Mouse (Mus musculus) cerebellum, adult 18-20 months (tissue): ENCODE data around the gene Pycard.
A peak's percentile ranks its signal among the peaks of the same experiment; 100 is the strongest.
"Not testable (repeated sequence)": the region's sequence is repeated elsewhere in the genome, so short reads cannot be mapped to it uniquely, and the experiment has no call there.

Experiments
- DNase-seq, 2 experiments: peaks; one replicate each; pipeline ENCODE4 v3.0.0; 2021

Gene Pycard

DNA sequence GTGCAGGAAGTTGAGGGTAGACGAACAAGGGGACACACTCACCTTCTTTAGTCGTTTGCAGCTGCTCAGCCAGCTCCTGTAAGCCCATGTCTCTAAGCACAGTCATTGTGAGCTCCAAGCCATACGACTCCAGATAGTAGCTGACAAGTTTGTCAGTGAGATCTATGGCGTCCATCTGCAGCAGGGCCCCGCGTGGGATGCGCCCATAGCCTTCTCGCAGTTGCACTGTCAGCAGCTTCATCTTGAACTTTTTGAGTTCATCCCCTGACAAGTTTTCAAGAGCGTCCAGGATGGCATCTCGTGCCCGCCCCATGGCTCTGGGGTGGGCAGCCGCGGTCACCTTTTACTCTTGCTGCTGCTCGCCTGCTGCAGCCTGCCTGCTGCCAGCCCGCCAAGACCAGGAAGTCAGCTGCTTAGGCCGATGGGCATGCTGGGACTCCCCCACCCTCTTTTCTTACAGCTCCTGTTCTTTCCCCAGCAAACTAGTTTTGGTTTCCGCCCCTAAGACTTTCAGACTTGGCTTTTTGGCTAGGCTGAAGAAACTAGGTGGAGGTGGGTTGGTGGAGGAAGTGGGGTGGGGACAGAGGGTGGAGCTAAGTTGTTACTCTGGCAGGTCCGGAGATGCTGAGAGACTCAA lies at the start of gene Pycard:
Gene Pycard (minus strand): TSS at position 527 of the 637 bp plus-strand sequence.
- no peak for DNase-seq

DNA sequence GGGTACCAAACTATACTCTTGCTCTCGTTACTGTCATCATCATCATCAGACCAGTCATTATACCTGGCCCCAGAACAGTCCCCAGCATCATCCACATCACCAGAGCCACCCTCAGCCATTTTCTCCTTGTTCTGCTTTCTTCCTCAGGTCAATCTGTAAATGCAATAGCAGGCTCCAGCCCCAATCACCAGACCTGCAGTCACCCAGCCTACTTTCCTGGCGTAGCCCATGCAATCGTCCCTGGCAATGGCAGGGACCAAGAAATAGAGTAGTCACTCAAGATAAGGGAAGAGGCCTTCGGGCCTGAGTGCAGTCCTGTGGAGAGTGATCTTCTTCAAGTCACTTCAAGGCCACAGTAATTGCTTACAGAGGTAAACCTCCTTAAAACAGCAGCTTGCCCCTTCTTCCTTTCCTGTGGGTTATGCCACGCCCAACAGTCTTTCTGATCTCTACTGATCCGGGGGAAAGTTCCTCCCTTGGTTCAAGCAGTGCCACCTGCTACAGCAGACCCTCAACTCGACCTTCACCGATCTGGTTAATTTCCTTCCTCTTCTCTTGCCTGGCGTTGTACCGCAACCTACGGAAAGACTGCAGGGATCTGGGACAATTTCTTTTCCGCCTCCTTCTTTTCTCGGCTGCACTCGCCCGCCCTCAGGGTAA lies 48.6 kb upstream of the Pycard start:
- not testable (repeated sequence) for DNase-seq

GRCm38 (mm10) chr7:128033616-128034015 lies 39.9 kb upstream of the Pycard start:
- DNase-seq, result no peak

DNA sequence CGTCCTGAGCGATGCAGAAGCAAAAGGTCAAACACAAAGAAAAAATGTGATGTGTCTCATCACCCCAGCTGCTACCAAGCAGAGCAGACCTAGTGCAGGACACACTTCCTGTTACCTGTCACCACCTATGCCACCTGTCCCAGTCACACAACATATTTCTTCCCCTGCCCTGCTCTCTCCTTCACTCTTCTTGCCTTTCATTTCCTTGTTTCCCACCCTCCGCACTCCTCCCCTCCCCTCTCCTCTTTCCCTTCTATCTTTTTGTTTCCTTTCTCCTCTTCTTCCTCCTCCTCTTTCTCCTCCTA lies 39.3 kb upstream of the Pycard start:
- no peak for DNase-seq

DNA sequence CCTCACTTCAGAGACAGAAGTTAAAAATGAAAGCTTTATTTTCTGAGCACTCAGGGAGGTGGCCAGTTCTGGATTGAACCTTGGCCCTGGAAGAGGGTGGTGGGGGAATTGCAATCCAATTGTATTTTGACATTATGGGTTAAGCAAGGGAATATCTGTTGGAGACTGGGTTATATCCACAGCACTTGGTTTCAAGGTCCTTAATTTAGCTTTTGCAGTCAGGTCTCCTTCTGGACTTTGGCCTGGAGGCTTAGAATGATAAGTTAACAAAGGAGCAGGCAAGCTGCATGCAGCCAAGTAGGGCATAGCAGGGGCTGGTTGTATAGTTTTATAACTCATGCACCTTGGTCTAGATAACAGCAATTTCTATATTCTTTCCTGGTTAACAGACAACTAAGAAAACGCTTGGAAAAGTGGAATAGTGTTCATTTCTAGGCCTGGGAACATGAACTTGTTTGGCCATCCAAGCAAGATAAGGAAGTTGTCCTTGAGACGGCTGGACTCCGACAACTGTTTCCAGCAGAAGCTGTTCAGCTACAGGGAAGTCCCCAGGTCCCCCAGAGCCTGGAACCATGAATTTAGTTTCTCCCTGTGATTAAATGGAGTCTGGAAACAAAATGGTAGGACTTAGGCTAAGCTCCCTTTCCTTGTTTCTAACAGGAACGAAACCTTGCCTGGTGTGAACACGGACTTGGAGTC lies 38.8 kb upstream of the Pycard start:
- no peak for DNase-seq

DNA sequence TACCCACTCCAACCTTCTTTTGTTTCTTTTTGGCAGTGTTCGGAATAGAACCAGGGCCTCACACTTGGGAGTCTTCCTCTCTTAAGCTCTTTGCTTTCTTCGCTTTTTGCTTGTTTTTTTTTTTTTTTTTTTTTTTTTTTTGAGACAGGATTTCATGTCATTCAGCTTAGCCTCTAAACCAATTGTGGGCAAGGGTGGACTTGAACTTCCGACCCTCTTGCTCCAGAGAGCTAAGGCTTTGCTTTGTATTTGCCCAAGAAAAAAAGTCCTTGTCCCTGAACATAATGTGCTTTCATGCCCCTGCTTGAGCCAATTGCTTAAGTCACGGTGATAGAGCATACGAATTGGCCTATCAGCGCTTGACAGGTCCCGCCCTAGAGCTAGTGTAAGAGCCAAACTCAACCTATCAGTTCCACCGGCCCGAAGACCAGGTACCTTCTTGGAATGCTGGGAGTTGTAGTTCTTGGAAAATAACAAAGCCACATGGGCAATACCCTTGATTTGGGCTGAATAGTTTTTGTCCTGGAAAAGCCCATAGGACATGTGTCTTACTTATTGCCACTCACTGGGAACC lies 37.8 kb upstream of the Pycard start:
- DNase-seq, result no peak

DNA sequence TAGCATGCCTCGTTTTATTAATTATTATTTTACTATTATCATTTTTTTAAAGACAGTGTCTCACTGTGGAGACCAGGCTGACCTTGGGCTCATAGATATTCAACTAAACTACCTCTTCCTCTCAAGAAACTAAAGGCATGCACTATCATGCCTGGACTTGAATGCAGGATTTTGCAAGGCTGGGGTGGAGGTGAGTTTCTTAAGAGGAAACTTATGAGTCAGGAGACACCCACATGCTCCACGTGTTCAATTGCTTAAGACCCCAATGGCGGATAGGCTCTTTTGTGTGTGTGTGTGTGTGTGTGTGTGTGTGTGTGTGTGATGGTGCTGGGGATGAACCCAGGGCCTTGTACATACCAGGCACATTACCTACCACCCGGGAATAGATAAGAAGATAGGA lies 31.7 kb upstream of the Pycard start:
- no peak for DNase-seq

- DNase-seq, result no peak
These were observed 31.3 kb upstream of the Pycard start for GRCm38 (mm10) chr7:128024932-128025331.

DNA sequence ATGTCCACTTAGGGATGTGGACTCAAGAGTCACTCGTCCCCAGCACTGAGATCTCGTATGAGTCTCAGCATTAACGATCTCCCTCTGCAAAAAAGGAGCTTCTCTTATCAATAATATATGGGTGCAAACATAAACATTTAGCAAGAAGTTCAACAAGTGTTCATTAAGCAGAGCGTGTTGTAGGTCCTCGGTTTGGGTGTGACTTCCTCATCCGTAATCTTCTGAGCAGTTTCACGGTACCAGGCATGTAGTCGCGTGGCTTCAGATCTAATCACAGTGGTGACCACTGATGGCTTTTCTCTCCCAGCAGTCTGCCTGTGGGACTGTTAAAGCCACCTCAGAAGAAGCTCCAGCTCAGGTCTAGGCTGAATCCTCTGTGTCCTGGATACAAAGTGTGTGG lies 30.7 kb upstream of the Pycard start:
- no peak for DNase-seq

DNA sequence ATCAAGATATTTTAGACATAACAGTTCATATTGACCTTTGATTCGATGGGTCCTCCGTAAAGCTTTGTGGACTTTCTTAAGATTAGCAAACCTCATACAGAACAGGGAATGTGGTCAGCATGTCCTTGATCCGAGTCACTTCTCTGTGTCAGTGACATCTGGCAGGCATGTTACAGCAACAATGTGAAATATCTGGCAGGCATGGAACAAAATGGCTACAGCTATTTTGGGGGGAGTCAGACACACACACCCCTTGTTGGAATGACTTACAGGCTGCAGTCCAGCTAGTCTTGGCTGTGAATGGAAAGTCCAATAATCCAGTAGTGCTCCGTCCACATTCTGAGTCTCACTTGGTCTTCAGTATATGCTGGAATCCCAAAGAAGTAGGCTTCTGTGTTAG lies 29.9 kb upstream of the Pycard start:
- no peak for DNase-seq

DNA sequence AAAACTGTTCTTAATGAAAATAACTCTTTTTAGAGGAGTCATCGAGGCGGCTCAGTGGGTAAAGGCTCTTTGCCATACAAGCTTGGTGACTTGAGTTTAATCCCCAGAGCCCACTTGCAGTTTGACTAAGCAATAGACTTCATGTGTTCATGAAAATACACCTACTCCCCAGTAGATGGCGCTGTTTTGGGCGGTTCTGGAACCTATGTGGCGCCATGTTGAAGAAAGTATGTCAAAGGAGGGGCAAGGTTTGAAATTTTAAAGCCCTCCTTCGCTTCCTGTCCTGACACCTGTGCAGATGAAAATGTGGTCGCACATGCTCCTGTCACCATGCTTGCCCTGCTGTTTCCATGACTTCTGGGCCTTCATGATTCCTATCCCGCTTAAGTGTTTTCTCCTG lies 29.3 kb upstream of the Pycard start:
- DNase-seq, result no peak

DNA sequence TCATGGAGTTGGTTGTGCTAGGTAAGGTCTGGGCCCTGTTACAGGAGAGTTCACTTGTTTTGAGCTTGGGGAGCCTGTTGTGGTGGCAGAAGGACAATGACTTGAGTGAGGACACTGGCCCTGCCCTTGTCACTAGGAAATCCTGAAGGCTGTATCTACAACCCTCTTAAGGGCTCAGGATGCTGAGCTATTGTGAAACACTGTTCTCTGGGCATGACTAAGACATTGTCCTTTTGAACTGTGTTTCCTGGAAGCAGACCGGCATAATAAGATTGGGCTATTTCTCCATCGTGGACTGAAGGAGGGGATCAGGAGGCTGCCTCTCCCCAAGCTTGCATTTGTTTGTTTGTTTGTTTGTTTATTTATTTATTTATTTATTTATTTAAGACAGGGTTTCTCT lies 25.5 kb upstream of the Pycard start:
- DNase-seq, result no peak

DNA sequence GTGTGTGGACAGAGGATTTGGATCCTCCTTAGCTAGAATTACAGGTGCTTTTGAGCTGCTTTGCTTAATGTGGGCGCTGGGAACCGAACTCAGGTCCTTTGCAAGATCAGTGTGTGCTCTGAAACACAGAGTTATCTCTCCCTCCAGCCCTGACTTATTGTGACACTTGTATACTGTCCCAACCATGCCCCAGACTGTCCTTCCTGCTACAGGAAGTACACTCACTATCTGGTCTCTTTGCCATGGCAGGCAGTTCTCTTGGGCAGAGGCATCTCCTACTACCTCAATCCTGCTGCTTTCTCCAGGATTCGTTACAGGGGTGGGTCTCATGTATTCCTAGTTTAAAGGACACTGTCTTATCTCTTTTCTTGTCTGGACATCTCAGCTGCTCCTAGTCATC lies 24.6 kb upstream of the Pycard start:
- no peak for DNase-seq

DNA sequence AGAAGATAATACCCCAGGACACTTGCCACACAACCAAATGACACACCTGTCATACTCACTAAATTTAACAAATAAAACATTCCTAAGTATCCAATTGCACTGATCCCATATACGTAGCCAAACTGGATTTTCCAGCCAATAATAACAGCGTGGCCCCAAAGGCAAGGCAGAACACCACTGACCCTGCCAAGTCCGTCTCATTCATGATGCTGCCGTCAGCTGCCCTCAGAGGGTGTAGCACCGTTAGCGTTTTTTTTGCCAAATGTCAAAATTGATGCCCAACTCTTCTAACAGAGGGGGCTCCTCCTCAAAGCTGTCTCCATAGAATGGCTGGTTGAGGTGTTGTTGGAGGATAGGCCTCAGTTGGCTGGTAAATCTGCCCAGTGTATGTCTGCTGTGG lies 23.0 kb upstream of the Pycard start:
- DNase-seq, result no peak

- not testable (repeated sequence) for DNase-seq
These were observed 22.5 kb upstream of the Pycard start for GRCm38 (mm10) chr7:128016134-128016533.

- DNase-seq, result no peak
These were observed 19.4 kb upstream of the Pycard start for GRCm38 (mm10) chr7:128013116-128013515.

DNA sequence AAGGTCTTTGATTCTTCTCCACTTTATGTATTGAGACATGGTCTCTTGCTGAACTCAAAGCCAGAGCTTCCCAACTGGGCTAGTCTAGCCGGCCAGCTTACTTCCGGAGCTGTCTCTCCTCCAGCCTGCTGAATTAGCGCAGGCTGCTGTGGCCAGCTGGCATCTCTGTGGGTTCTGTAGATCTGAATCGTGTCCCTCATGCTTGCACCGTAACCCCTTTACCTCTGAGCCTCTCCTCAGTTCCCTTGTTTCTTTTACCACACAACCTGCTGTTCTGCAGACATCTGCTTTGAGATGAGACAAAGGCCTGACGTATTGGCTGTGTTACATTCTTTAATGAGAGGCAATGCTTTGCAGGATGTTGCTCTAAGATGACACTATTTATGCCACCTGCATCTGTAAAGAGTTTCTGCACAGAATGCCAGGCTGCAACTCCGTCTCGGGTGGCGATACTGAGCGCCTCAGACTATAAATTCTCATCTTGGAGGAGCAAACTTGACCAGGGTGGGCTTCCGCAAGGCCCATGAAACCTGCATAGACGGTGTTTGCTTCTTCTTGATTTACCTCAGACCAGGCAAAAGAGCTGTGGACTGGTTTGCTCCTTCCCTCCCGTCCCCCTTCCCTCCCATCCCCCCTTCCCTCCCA lies 18.6 kb upstream of the Pycard start:
- no peak for DNase-seq

DNA sequence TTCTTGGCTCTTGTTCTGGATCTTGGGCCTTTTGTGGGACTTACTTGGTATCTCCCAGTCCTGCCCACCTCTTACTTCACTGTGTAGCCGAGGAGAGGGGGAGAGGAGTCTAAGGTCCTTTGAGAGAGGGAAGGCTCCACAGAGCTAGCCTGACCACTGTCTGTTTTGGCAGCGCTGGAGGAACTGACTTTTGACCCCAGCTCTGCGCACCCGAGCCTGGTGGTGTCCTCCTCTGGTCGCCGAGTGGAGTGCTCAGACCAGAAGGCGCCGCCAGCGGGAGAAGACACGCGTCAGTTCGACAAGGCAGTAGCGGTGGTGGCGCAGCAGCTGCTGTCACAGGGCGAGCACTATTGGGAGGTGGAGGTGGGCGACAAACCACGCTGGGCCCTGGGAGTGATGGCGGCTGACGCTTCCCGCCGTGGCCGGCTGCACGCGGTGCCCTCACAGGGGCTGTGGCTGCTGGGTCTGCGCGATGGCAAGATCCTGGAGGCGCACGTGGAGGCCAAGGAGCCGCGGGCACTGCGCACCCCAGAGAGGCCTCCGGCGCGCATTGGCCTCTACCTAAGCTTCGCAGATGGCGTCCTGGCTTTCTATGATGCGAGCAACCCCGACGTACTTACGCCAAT lies 16.2 kb upstream of the Pycard start:
- no peak for DNase-seq

GRCm38 (mm10) chr7:128006193-128006592 lies 12.5 kb upstream of the Pycard start:
- DNase-seq, result peak; percentile 40 to 43

DNA sequence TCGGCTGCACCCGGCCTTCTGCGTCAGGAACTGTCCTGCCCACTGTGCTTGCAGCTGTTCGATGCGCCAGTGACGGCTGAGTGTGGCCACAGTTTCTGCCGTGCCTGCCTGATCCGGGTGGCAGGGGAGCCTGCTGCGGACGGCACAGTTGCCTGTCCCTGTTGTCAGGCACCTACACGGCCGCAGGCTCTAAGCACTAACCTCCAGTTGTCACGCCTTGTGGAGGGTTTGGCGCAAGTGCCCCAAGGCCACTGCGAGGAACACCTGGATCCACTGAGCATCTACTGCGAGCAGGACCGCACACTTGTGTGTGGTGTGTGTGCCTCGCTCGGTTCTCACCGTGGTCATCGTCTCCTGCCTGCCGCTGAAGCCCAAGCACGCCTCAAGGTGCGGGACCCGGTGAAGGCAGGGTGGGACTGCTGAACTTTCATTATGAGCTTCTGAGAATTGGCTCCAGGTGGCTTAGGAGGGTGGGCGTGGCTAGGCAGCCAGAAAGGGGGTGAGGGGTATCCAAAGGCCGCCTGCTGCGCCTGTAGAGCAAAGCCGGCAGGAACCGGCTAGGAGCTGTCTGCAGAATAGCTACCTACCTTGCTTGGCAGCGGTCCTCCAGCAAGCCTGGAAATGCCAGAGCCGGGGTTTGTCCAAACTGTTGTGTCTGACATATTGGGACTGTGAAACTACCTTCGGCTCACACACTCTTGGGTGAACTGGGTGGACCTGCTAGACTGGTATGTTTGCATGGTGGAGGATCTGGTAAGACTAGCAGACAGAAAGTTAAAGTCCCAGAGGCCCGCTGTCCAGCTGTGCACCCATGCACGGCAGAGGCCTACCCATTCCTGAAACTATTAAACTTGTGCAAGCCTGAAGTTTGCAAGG lies 11.1 kb upstream of the Pycard start:
- peak; percentile 20 to 30 for DNase-seq

GRCm38 (mm10) chr7:128004150-128004486 lies 10.5 kb upstream of the Pycard start:
- DNase-seq, result no peak

GRCm38 (mm10) chr7:128003688-128004087 lies 10.0 kb upstream of the Pycard start, which contains the start of gene Trim72:
TSS of gene Trim72 (plus strand) at chr7:128003949.
- DNase-seq, result peak; percentile 74 to 83
